Mouse (Mus musculus) cortical plate, adult 2 months (tissue): Measurements from ENCODE around the gene Fam120c. TPM values are rescaled to one million over a fixed set of nuclear protein-coding genes. Genes with fewer than 3 reads are reported as not detected.
"Not testable (repeated sequence)": the region's sequence is repeated elsewhere in the genome, so short reads cannot be mapped to it uniquely, and the experiment has no call there.

Experiments used
- H3K27ac ChIP-seq: fragments of 200-500 bp; 2 replicates; pipeline ENCODE4 v1.5.1; 2012; ENCODE audit warnings: low read length, control low read depth, inconsistent platforms; ENCODE audit not compliant: insufficient read depth
- H3K4me1 ChIP-seq: fragments of 200-500 bp; 2 replicates; pipeline ENCODE4 v1.6.1; 2011; ENCODE audit warnings: low read length; ENCODE audit not compliant: control insufficient read depth, insufficient read depth
- H3K4me3 ChIP-seq: fragments of 200-500 bp; 2 replicates; pipeline ENCODE4 v1.5.1; 2011; ENCODE audit warnings: mild to moderate bottlenecking, low read length, control low read depth; ENCODE audit not compliant: insufficient read depth
- CTCF ChIP-seq: fragments of 200-500 bp; IDR thresholded peaks from 2 replicates; pipeline ENCODE4 v1.5.1; 2011; ENCODE audit warnings: mild to moderate bottlenecking, control low read depth, low read length; ENCODE audit not compliant: insufficient read depth; ENCODE audit errors: extremely low read depth
- POLR2A ChIP-seq: fragments of 200-500 bp; IDR thresholded peaks from 2 replicates; pipeline ENCODE4 v1.6.1; 2011; ENCODE audit warnings: mild to moderate bottlenecking, low read length, control low read depth; ENCODE audit not compliant: insufficient read depth; ENCODE audit errors: extremely low read depth
- polyA plus RNA-seq: library from polyadenylated mRNA; depleted of rRNA; stranded (reverse); fragments of >200 nt; gene quantifications from 2 replicates; pipeline ENCODE4 v1.2.3, GENCODE M21; 2012

Fam120c gene
- polyA plus RNA-seq, 1 experiment = 13.0 TPM

- H3K27ac ChIP-seq = no peak overlapping the region
- TF ChIP-seq POLR2A (no peak), CTCF (no peak)
- H3K4me1 ChIP-seq = no peaks in the 10 kb centered on the region
- H3K4me3 ChIP-seq = no peak overlapping the region
These were observed 99.7 kb downstream of the Fam120c start for GRCm38 (mm10) chrX:151443637-151444036.

DNA sequence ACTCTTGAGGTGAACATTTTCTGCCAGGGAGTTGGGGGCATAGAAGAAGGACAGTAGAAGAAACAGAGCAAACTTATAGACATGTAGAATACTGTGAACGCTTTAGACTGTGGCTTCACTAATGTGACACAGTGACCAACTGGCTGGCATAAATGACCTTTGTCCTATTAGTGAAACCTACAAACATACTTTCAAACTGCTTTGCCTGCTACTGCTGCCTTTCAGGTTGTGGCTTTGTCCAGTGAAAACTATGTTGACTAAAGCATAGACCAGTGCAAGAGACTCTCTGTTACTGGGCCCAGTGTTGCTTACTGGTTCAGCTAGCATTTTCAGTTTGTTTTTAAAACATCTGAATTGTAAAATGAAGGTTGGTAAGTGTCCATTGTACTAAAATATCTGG is 100.2 kb downstream of the Fam120c start:
- Histone ChIP-seq H3K4me1 (no peaks in the 10 kb centered on the region), H3K4me3 (no peak overlapping the region), H3K27ac (no peak overlapping the region)
- no peak for TF ChIP-seq CTCF

GRCm38 (mm10) chrX:151488128-151488527 is 144.2 kb downstream of the Fam120c start:
- Histone ChIP-seq H3K27ac (no peak overlapping the region), H3K4me1 (no peaks in the 10 kb centered on the region), H3K4me3 (no peak overlapping the region)
- no peak for TF ChIP-seq CTCF
- TF ChIP-seq POLR2A = no peak

GRCm38 (mm10) chrX:151493269-151493668 is 149.3 kb downstream of the Fam120c start:
- H3K4me3 ChIP-seq, H3K4me1 ChIP-seq, H3K27ac ChIP-seq: not testable (repeated sequence)

DNA sequence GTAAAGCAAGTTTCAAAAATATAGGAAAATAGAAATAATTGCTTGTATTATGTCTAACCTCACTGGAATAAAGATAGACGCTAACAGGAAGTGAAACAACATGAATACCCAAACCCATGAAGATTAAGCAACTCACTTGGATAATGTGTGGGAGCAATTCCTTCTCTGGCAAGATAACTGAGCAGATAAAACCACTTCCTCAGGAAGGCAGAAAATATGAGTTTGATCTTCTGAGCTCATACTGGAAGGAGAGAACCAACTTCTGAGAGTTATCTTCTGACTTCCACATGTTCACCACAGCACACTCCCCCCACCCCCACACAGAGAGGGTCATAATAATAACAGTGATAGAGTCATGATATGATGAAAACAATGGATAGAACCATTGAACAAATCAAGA is 152.6 kb downstream of the Fam120c start:
- H3K4me1 ChIP-seq = no peaks in the 10 kb centered on the region
- no peak overlapping the region for H3K4me3 ChIP-seq
- H3K27ac ChIP-seq = no peak overlapping the region
- TF ChIP-seq POLR2A (no peak), CTCF (no peak)

- TF ChIP-seq CTCF (no peak), POLR2A (no peak)
- Histone ChIP-seq H3K27ac (no peak overlapping the region), H3K4me3 (no peak overlapping the region), H3K4me1 (no peaks in the 10 kb centered on the region)
These were observed 164.6 kb downstream of the Fam120c start for GRCm38 (mm10) chrX:151508536-151508935.

DNA sequence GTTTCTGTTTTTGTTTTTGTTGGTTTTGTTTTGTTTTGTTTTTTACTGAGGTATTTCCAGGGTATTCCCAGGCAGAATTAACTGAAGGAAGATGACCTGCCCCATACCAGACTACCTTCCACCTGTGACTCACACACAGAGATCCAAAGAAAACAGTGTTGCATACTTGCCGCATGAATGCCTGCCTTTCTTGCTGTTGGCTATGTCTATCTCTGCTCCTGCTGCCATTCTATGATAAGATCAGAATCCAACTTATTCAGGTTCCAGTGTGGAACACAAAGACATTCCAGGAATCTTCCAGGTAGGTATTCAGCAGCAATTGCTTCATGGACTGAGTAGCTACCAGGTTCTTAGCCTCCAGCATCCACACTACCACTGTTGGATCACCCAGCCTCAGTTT is 165.9 kb downstream of the Fam120c start:
- Histone ChIP-seq H3K27ac (no peak overlapping the region), H3K4me1 (no peaks in the 10 kb centered on the region), H3K4me3 (no peak overlapping the region)
- TF ChIP-seq POLR2A (no peak), CTCF (no peak)

DNA sequence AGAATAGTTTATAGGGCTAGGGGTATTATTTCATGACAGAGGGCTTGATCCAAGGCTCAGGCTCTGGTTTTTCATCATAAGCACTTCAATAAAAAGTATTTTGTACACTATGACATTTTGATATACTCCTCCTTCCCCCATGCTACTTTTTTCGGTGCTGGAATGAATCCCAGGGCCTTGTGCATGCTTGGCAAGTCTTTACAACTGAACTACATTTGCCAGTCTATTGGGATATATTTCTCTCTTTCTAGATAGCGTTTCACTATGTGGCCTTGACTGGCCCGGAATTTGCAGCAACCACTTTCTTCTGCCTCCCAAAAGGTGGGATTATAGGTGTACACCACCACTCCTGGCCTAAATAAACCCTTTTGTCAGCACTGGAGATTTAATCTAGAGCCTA is 169.1 kb downstream of the Fam120c start:
- no peak overlapping the region for H3K4me3 ChIP-seq
- no peaks in the 10 kb centered on the region for H3K4me1 ChIP-seq
- TF ChIP-seq CTCF (no peak), POLR2A (no peak)
- no peak overlapping the region for H3K27ac ChIP-seq

GRCm38 (mm10) chrX:151513694-151514093 is 169.7 kb downstream of the Fam120c start:
- TF ChIP-seq POLR2A = no peak
- no peak for TF ChIP-seq CTCF
- Histone ChIP-seq H3K4me3 (no peak overlapping the region), H3K27ac (no peak overlapping the region), H3K4me1 (no peaks in the 10 kb centered on the region)

DNA sequence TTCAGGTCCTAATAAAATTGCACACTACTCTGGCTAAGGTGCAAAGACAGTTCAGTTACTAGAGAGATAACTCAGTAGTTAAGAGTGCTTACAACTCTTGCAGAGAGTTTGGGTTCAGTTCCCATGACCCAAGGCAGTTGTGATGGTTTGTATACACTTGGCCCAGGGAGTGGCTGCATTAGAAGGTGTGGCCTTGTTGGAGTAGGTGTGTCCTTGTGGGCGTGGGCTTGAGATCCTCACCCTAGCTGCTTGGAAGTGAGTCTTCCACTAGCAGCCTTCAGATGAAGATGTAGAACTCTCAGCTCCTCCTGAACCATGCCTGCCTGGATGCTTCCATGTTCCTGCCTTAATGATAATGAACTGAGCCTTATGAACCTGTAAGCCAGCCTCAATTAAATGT is 174.2 kb downstream of the Fam120c start:
- no peak for TF ChIP-seq POLR2A
- TF ChIP-seq CTCF = no peak
- H3K4me3 ChIP-seq = no peak overlapping the region
- H3K27ac ChIP-seq = no peak overlapping the region
- H3K4me1 ChIP-seq = no peaks in the 10 kb centered on the region

- Histone ChIP-seq H3K4me3 (peak overlapping the region; percentile 87), H3K27ac (peak overlapping the region; percentile 88; the same call in 1 of the 2 replicates), H3K4me1 (no peaks in the 10 kb centered on the region)
- TF ChIP-seq POLR2A (no peak), CTCF (no peak)
These were observed 176.1 kb downstream of the Fam120c start for GRCm38 (mm10) chrX:151520127-151520457.
